Mouse (Mus musculus): Measurements from ENCODE around the gene Chd2. TPM values are rescaled to one million over a fixed set of nuclear protein-coding genes. Genes with fewer than 3 reads are reported as not detected.

The Chd2 gene
- polyA plus RNA-seq, 2 experiments from 2014 or later: 223 to 256 TPM

GRCm38 (mm10) chr7:73400051-73400916 lies 141.3 kb downstream of the Chd2 start:
- no peak for ATAC-seq

- no peak for ATAC-seq
Observed at GRCm38 (mm10) chr7:73399501-73400044, 142.1 kb downstream of the Chd2 start.

GRCm38 (mm10) chr7:73398806-73399442 lies 142.7 kb downstream of the Chd2 start:
- no peak for ATAC-seq

- ATAC-seq: no peak
Observed at GRCm38 (mm10) chr7:73398319-73398718, 143.3 kb downstream of the Chd2 start.

GRCm38 (mm10) chr7:73394013-73394409 lies 147.6 kb downstream of the Chd2 start:
- no peak for ATAC-seq

DNA sequence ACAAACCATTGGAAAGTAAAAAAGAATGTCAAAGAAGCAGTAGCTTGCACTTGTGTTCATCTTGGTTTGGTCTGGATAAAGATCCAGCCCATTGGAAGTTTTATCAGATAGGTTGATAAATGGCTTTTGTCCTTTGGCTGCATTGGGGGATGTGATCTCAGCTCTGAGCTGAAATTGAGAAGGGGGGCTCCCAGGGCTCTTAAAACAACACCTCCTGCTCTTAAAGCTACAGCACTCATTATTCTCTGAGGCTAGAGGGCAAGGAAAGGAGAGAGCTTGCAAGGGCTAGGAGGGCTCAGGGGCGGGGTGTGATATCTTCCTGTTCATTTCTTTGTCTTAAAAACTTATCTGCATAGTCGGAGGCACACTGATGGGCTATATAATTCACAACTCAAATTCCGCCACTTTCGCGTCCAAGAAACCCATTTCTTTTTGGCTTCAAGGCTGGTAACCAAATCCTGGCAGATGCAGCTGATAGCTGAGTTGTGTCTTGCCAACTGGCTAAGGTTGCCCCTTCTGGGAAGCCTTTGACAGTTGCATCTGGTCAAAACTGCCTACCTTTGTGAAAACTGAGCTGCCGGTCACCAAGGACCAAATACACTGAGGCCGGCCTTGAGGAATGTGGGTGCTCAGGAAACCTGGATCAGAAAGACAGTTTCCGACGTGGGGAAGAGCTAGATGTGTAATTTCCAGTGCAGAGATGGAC lies 148.2 kb downstream of the Chd2 start:
- ATAC-seq: no peak

GRCm38 (mm10) chr7:73392359-73392758 lies 149.3 kb downstream of the Chd2 start:
- no peak for ATAC-seq

DNA sequence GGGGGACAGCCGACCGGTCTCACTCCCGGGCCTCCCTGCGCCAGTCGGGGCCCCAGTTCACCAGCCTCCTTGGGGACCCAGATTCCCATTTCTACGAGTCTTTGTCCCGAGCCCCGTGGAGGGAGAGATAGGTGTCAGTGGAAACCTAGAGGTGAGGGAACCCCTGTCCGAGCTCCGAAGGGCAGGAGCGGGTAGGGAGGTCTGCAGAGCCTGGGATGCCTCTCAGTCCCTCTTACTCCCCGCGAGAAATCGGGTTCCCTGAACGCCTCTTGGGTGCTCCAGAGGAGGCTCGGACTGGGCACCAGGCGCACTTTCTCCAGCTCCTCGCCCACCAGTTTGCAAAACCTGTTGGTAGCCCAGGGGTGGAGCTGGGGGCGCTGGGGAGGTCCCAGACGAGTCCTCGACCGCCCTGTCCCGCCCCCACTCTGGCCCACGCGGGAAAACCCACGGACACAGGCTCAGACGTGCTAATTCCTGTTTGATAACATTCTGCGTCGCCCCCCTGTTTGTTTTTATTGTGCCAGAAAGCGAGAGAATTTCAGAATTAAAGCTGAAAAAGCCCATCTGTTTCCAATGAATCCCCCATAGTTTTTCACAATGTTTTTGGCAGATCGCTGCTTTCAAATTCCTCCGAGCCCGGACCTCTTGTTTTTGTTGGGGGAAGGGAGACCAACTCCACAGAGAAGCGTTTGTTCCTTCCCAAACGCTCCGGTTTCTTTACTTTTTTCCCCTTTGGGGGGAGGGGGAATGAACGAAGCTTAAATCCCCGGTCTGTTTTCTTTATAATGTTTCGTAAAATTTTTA lies 149.9 kb downstream of the Chd2 start:
- no peak for ATAC-seq

GRCm38 (mm10) chr7:73391002-73391517 lies 150.6 kb downstream of the Chd2 start:
- ATAC-seq: no peak

- ATAC-seq: no peak
Observed at GRCm38 (mm10) chr7:73390426-73391001, 151.1 kb downstream of the Chd2 start.

DNA sequence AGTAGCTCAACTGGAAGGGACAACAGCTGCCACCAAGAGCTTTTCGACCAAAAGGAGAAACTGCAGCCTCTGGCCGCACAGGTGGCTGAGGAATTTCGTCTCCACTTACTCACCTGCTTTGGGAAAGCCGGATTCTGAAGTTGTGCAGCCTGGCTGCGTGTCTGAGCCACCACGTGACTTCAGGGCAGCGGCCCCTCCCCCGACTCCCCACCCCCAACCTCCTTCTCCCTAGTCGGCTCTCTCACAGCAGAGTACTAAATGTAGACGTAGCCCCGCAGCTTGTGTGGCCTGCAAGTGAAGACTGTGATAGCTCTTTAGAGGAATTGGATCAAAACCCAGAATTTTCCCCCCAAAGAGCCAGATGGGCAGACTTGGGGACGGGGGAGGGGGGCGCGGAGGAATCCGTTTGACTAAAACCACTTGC lies 151.7 kb downstream of the Chd2 start:
- ATAC-seq: no peak

DNA sequence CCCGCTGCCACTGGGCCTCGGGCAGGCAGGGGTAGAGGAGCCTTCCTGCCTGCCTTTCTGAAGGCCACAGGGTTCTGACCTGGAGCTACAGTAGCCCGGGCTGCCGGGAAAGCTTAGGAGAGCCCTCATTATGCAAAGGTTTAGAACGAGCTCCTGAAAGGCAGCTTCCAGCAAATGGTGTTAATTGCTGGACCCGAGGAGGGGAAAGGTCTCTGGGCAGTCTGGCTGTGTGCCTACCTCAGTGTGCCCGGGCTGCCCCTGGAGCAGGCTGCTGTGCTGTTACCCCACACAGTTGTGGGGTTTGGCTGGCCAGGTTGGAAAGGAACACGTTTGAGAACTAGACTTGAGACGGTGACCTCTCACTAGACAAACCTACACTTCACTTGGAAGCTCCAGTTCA lies 152.2 kb downstream of the Chd2 start:
- ATAC-seq: no peak

DNA sequence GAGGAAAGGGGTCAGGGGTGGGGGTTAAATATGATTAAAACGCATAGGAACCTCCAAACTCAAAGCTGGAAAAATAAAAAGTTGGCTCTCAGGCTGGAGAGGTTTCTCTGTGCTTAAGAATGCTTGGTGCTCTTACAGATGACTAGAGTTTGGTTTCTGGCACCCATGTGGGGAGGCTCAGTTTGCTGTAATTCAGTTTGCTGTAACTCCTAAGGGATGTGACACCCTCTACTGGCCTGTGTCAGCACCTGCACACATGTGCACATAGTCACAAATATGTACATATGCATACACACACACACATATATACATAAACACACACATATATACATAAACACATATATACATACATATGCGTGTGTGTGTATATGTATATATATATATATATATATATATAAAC lies 152.8 kb downstream of the Chd2 start:
- no peak for ATAC-seq

- ATAC-seq: no peak
Observed at GRCm38 (mm10) chr7:73382843-73383242, 158.8 kb downstream of the Chd2 start.

- no peak for ATAC-seq
Observed at GRCm38 (mm10) chr7:73378034-73378433, 163.6 kb downstream of the Chd2 start.

- ATAC-seq: no peak
Observed at GRCm38 (mm10) chr7:73377307-73377706, 164.3 kb downstream of the Chd2 start.

Other genes with a start within 250 kb of the Chd2 start
- not detected for gene Rgma, start 166.3 kb downstream of the Chd2 start, polyA plus RNA-seq (2017; shearing (Covaris generic))
- under 1 TPM; 0.94 to 0.95 TPM for gene Fam174b, start 198.5 kb upstream of the Chd2 start, polyA plus RNA-seq (2017; shearing (Covaris generic))

All from CD4-positive, CD25-positive, alpha-beta regulatory T cell, adult 4 months (primary cell).